Mouse (Mus musculus): Measurements from ENCODE around the gene Slc13a2. TPM values are rescaled to one million over a fixed set of nuclear protein-coding genes. Genes with fewer than 3 reads are reported as not detected.

Gene Slc13a2
- polyA plus RNA-seq, 1 experiment from 2014 or later = not detected

- Histone ChIP-seq H3K9ac (no peak overlapping the region), H3K9me3 (replicated peaks) (no peaks in the 10 kb centered on the region), H3K27ac (no peak overlapping the region), H3K27me3 (no peaks in the 10 kb centered on the region; the same call in 1 of the 2 replicates), H3K4me2 (no peak overlapping the region), H3K4me1 (replicated peaks) (peaks cover 17% of the 10 kb centered on the region), H3K36me3 (no peaks in the 10 kb centered on the region), H3K4me3 (replicated peaks) (no peak overlapping the region)
- DNase-seq (no peak), ATAC-seq (ENCODE audit: low read depth) (no peak)
- 62% methylated on average over 11 of the region's 11 CpGs for WGBS (ENCODE audit: insufficient replicate concordance)
Measured at GRCm38 (mm10) chr11:78411606-78412323, 10.3 kb downstream of the Slc13a2 start.

GRCm38 (mm10) chr11:78408256-78409240, 13.5 kb downstream of the Slc13a2 start:
- Histone ChIP-seq H3K4me2 (no peak overlapping the region), H3K4me1 (replicated peaks) (peaks cover 17% of the 10 kb centered on the region), H3K36me3 (no peaks in the 10 kb centered on the region), H3K27me3 (0 out of 2 replicates have a peak, but pooled peaks cover 3% of the 10 kb centered on the region), H3K27ac (no peak overlapping the region), H3K9ac (no peak overlapping the region), H3K4me3 (replicated peaks) (no peak overlapping the region), H3K9me3 (replicated peaks) (no peaks in the 10 kb centered on the region)
- ATAC-seq (ENCODE audit: low read depth) (no peak), DNase-seq (no peak)
- WGBS (ENCODE audit: insufficient replicate concordance) = 61% methylated on average over 9 of the region's 9 CpGs

- ATAC-seq (ENCODE audit: low read depth) = no peak
- Histone ChIP-seq H3K4me3 (replicated peaks) (no peak overlapping the region), H3K36me3 (no peaks in the 10 kb centered on the region), H3K9ac (no peak overlapping the region), H3K4me2 (no peak overlapping the region), H3K4me1 (replicated peaks) (no peaks in the 10 kb centered on the region; the same call in 1 of the 2 replicates), H3K27me3 (peaks cover 8% of the 10 kb centered on the region; the same call in 1 of the 2 replicates), H3K27ac (no peak overlapping the region), H3K9me3 (replicated peaks) (no peaks in the 10 kb centered on the region)
- DNase-seq = no peak
- 55% methylated on average over 6 of the region's 6 CpGs for whole genome bisulfite sequencing (ENCODE audit: insufficient replicate concordance)
Measured at GRCm38 (mm10) chr11:78402062-78402461, 20.0 kb downstream of the Slc13a2 start.

- H3K27ac ChIP-seq = no peak overlapping the region
- no peak overlapping the region for H3K9ac ChIP-seq
Measured at GRCm38 (mm10) chr11:78401469-78401868, 20.5 kb downstream of the Slc13a2 start.

GRCm38 (mm10) chr11:78400936-78401335, 21.1 kb downstream of the Slc13a2 start:
- DNase-seq (no peak), ATAC-seq (ENCODE audit: low read depth) (no peak)
- no peak overlapping the region for H3K27ac ChIP-seq
- no peaks in the 10 kb centered on the region for H3K36me3 ChIP-seq
- WGBS (ENCODE audit: insufficient replicate concordance) = 39% methylated on average over 3 of the region's 3 CpGs
- H3K9ac ChIP-seq = no peak overlapping the region
- peaks cover 8% of the 10 kb centered on the region; the same call in 1 of the 2 replicates for H3K27me3 ChIP-seq
- H3K4me1 ChIP-seq (replicated peaks) = no peaks in the 10 kb centered on the region; the same call in 1 of the 2 replicates
- no peak overlapping the region for H3K4me3 ChIP-seq (replicated peaks)
- H3K9me3 ChIP-seq (replicated peaks) = no peaks in the 10 kb centered on the region
- H3K4me2 ChIP-seq = no peak overlapping the region

More at GRCm38 (mm10) chr11:78401469-78401868, 20.5 kb downstream of the Slc13a2 start:
- no peaks in the 10 kb centered on the region for H3K36me3 ChIP-seq
- no peak overlapping the region for H3K4me2 ChIP-seq
- H3K9me3 ChIP-seq (replicated peaks) = no peaks in the 10 kb centered on the region
- peaks cover 8% of the 10 kb centered on the region; the same call in 1 of the 2 replicates for H3K27me3 ChIP-seq
- DNase-seq (no peak), ATAC-seq (ENCODE audit: low read depth) (no peak)
- H3K4me1 ChIP-seq (replicated peaks) = no peaks in the 10 kb centered on the region; the same call in 1 of the 2 replicates
- 61% methylated on average over 3 of the region's 3 CpGs for WGBS (ENCODE audit: insufficient replicate concordance)
- no peak overlapping the region for H3K4me3 ChIP-seq (replicated peaks)

GRCm38 (mm10) chr11:78399680-78400079, 22.3 kb downstream of the Slc13a2 start:
- 15% methylated on average over 8 of the region's 8 CpGs for WGBS (ENCODE audit: insufficient replicate concordance)

GRCm38 (mm10) chr11:78398212-78398611, 23.8 kb downstream of the Slc13a2 start:
- Histone ChIP-seq H3K4me3 (replicated peaks) (no peak overlapping the region), H3K27ac (no peak overlapping the region), H3K27me3 (peaks cover 7% of the 10 kb centered on the region; the same call in 1 of the 2 replicates), H3K4me1 (replicated peaks) (no peaks in the 10 kb centered on the region; the same call in 1 of the 2 replicates), H3K9me3 (replicated peaks) (no peaks in the 10 kb centered on the region), H3K4me2 (no peak overlapping the region), H3K9ac (no peak overlapping the region), H3K36me3 (no peaks in the 10 kb centered on the region)
- WGBS (ENCODE audit: insufficient replicate concordance) = 63% methylated on average over 6 of the region's 6 CpGs
- DNase-seq (no peak), ATAC-seq (ENCODE audit: low read depth) (no peak)

More at GRCm38 (mm10) chr11:78399680-78400079, 22.3 kb downstream of the Slc13a2 start:
- Histone ChIP-seq H3K4me2 (no peak overlapping the region), H3K27me3 (peaks cover 10% of the 10 kb centered on the region; the same call in 1 of the 2 replicates), H3K9ac (no peak overlapping the region), H3K36me3 (no peaks in the 10 kb centered on the region), H3K4me3 (replicated peaks) (no peak overlapping the region), H3K9me3 (replicated peaks) (no peaks in the 10 kb centered on the region), H3K27ac (no peak overlapping the region), H3K4me1 (replicated peaks) (no peaks in the 10 kb centered on the region; the same call in 1 of the 2 replicates)
- ATAC-seq (ENCODE audit: low read depth) (no peak), DNase-seq (peak; percentile 23)

- Histone ChIP-seq H3K27me3 (peaks cover 7% of the 10 kb centered on the region; the same call in 1 of the 2 replicates), H3K9me3 (replicated peaks) (no peaks in the 10 kb centered on the region), H3K4me1 (replicated peaks) (no peaks in the 10 kb centered on the region; the same call in 1 of the 2 replicates), H3K36me3 (no peaks in the 10 kb centered on the region), H3K4me3 (replicated peaks) (no peak overlapping the region), H3K27ac (no peak overlapping the region), H3K9ac (no peak overlapping the region), H3K4me2 (0 out of 2 replicates have a peak overlapping the region, but pooled peaks have one; percentile 16)
- peak; percentile 29 for DNase-seq
- WGBS (ENCODE audit: insufficient replicate concordance) = 15% methylated on average over 18 of the region's 18 CpGs
- peak; percentile 5; the same call in 1 of the 2 replicates for ATAC-seq (ENCODE audit: low read depth)
Measured at GRCm38 (mm10) chr11:78397397-78397796, 24.6 kb downstream of the Slc13a2 start.

- H3K36me3 ChIP-seq = no peaks in the 10 kb centered on the region
- no peak for ATAC-seq (ENCODE audit: low read depth)
- no peak for DNase-seq
- H3K27ac ChIP-seq = no peak overlapping the region
- no peak overlapping the region for H3K9ac ChIP-seq
- H3K27me3 ChIP-seq = peaks cover 7% of the 10 kb centered on the region; the same call in 1 of the 2 replicates
- H3K9me3 ChIP-seq (replicated peaks) = no peaks in the 10 kb centered on the region
- no peaks in the 10 kb centered on the region; the same call in 1 of the 2 replicates for H3K4me1 ChIP-seq (replicated peaks)
- 63% methylated on average over 11 of the region's 11 CpGs for WGBS (ENCODE audit: insufficient replicate concordance)
- H3K4me2 ChIP-seq = 0 out of 2 replicates have a peak overlapping the region, but pooled peaks have one; percentile 16
- H3K4me3 ChIP-seq (replicated peaks) = no peak overlapping the region
Measured at GRCm38 (mm10) chr11:78396950-78397349, 25.1 kb downstream of the Slc13a2 start.

- Histone ChIP-seq H3K27ac (no peak overlapping the region), H3K27me3 (0 out of 2 replicates have a peak, but pooled peaks cover 2% of the 10 kb centered on the region), H3K9ac (no peak overlapping the region), H3K4me2 (no peak overlapping the region), H3K9me3 (replicated peaks) (no peaks in the 10 kb centered on the region), H3K4me1 (replicated peaks) (no peaks in the 10 kb centered on the region; the same call in 1 of the 2 replicates), H3K4me3 (replicated peaks) (no peak overlapping the region), H3K36me3 (no peaks in the 10 kb centered on the region)
- 52% methylated on average over 3 of the region's 3 CpGs for WGBS (ENCODE audit: insufficient replicate concordance)
- DNase-seq (no peak), ATAC-seq (ENCODE audit: low read depth) (no peak)
Measured at GRCm38 (mm10) chr11:78392728-78393127, 29.3 kb downstream of the Slc13a2 start.
